Mouse (Mus musculus): ENCODE results near the gene Ston2. TPM values are rescaled to one million over a fixed set of nuclear protein-coding genes. Genes with fewer than 3 reads are reported as not detected.
A peak's percentile ranks its signal among the peaks of the same experiment; 100 is the strongest.
"Not testable (repeated sequence)": the region's sequence is repeated elsewhere in the genome, so short reads cannot be mapped to it uniquely, and the experiment has no call there.

Ston2 gene
- total RNA-seq, 4 experiments from 2014 or later, result 5.7 to 12.5 (median 10.1) TPM

DNA sequence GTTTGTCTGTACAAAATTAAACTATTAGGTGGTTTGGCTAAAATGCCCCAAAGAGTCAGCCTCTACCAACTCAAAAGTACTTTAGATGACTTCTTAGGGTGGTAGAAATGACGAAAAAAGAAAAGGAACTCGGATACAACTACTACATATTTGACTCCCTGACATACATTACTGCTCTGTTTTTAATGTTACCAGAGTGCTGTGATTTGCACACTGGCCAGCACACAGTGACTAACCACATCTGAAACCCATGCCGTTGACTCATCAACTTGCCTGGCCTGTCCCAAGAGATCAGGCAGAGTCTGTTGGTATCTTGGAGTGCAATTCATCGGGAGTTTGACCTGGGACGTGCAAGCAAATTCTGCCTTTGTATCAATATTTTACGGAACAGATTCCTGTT, 197.5 kb downstream of the Ston2 start:
- peak; percentile 35 for DNase-seq (ENCODE audit: low spot score)

DNA sequence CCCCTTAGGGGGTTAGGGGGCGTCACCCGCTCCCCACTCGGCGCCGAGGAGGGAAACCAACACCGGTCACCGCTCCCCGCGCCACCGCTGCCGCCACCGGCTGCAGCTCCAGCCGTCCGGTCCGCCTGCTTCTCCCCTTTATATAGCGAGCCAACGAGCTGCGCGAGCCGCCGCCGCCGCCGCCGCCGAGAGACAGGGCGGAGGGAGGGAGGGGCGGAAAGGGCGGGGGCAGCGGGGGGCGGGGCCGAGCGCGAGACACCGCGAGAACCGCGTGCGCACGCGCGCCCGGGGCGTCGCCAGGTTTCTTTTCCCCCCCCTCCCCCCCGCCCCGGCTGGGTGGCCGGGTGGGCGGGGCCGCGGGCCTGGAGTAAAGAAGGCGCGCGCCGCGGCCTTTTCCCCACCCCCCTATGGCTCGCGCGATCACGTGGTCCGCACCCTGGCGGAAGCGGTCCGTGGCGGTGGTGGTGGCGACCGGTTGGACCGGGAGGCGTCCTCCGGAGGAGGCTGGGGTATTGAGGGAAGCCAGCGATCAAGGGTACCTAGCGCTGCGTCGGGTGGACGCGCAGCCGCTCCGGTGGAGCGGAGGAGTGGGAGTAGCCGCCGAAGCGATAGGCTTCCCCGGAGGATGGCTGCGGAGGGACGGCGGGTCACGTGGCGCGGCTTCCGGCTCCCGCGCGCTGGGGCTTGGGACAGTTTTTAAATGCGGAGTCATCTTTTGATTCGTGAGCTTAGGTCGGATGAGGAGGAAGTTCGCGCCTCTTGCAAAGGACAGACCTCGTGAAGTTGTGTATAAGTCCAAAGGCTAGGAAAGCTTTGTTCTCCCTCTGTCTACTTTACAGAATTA, 198.1 kb downstream of the Ston2 start, which contains the start of gene Gtf2a1:
Gtf2a1 (minus strand) TSS at position 641 of the 844 bp plus-strand sequence.
- DNase-seq (ENCODE audit: low spot score), result peak; percentile 92

DNA sequence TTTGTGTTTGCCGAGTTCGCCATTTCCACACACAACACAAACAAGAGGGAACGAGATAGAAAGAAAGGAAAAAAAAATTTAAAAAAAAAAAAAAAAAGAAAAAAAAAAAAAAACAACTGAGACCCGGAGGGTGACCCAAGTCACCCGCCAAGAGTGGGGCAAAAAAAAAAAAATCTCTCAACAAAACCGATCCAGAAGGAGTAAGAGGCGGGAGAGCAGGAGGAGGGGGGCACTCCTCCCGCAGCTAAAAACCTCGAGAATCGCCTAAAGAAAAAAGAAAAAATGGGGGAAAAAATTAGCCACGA, 198.7 kb downstream of the Ston2 start:
- DNase-seq (ENCODE audit: low spot score), result no peak

DNA sequence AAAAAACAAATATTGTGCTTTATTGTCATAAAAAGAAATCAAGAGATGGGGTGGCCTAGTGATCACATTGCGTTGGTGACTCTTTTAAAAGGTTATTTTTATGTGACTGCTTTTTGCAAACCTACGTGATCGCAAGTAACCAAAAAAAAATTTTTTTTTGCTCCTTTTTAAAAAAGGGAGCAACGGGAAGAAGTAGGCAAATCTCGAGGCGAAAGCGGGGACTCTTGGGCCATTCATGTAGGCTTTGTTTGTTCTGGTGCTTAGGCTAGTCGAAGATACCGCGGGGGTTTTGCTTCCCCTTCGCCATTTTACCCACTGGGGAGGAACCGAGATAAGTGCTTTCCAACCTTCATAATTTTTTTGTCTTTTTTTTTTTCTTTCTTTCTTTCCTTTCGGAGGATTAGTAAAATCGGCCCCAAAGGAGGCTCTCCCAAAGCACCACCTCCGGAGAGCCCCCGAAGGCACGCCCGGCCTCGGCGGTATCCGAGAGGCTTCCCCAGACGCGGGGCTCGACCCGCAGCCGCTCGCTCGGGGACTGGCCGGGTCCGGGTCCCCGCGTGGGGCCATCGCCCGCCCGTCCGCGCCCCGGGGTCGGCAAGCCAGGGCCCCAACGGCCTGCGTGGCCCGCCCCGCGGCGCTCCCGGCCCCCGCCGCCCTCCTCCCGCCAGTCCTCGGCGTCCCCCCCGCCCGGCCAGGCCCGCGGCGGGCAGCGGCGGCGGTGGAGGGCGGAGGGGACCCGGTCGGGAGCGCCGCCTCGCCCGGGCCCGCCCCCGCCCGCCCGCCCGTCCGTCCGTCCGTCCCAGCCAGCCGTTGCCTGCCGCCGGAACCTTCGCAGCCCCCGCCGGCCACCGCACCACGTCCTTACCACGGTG, 199.3 kb downstream of the Ston2 start:
- DNase-seq (ENCODE audit: low spot score), result peak; percentile 40

DNA sequence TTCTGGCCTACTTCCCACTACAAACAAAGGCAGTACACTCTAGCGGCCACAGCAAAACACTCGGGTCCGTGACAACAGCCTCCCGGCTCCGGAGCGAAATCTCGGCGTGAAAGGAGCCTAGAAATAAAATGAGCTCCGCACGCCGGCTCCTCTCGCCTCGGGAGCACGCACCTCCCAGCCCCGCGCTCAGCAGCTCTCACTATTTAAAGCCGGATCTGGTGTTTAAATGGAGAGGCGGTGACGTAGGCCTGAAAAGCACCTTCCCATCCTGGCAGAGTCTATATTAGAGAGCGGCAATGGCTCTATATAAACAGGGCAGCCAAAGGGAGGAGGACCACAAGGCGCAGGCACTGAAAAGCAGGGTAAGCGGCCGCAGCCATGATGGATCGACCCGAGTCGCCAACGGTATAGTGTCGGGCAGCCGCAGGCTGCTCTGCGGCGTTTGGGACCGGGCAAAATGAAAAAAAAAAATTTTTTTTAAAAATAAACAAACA, 200.0 kb downstream of the Ston2 start:
- DNase-seq (ENCODE audit: low spot score), result peak; percentile 96

DNA sequence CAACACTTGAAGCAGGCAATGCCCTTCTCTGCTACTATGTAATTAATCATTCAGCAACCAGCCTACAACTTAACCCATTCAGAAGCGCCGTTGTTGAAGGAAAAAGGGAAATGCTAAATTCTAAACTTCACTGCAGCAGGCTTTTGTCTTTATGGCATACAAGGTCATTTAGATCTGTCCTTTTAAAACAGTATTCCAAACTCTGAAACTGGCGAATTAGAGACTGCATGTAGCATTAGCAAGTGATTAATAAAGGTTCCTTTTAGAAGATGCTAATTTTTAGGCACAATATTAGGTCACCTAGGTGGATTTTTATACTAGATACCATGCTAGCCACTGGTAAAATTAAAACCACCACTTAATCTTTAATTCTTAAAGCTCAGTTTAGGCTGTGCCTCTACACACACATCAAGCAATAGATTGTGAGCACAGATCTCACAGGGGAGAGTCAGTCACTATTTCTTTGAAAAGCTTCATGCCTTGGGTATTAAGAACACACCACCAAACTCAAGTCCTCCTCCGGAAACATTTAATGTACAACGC, 200.6 kb downstream of the Ston2 start:
- DNase-seq (ENCODE audit: low spot score), result no peak

DNA sequence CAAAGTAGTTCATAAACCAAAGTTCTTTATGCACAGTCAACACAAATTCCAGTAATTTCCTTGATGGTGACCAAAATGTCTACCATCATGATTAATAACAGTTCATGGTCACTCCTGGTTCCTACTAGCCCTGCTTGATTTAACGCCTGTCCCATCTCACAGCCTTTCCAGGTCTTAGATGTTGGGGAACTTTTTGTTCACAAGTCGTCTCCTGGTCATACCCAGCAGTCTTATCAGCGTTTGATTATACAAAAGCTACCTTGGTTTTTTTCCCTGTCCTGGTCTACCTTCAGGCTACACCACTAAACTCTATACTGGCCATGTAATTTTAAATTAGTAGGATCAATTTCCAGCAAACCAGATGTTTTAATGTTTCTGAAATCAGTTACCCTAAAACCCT, 201.1 kb downstream of the Ston2 start:
- DNase-seq (ENCODE audit: low spot score), result no peak

DNA sequence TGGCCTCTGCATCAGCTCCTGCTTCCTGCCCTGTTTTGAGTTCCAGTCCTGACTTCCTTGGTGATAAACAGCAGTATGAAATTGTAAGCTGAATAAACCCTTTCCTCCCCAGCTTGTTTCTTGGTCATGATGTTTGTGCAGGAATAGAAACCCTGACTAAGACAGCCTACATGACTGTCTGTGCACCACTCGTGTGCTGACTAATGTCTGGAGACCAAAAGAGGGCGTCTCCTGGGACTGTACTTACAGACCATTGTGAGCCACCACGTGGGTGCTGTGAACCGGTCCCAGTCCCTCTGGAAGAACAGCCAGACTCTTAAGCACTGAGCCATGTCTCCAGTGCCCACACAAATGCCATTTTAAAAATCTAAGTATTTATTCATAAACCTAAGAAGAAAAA, 202.4 kb downstream of the Ston2 start:
- not testable (repeated sequence) for DNase-seq (ENCODE audit: low spot score)

DNA sequence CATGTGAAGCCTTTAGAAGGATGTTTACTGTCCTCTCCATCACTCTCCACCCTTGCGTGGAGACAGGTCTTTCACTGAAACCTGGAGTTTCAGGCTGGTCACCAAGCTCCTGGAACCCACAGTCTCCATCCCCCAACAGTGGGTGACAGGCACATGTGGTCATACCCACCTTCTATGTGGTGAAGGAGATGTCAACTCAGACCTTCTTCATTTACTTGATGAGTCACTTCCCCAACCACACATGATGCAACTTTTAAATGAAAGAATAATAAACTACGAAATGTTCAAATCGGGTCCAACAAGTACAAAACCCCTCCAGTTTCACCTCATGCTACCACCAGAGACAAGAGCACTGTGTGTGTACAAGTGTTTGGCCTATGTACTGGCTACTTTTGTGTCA, 203.0 kb downstream of the Ston2 start:
- DNase-seq (ENCODE audit: low spot score), result no peak

DNA sequence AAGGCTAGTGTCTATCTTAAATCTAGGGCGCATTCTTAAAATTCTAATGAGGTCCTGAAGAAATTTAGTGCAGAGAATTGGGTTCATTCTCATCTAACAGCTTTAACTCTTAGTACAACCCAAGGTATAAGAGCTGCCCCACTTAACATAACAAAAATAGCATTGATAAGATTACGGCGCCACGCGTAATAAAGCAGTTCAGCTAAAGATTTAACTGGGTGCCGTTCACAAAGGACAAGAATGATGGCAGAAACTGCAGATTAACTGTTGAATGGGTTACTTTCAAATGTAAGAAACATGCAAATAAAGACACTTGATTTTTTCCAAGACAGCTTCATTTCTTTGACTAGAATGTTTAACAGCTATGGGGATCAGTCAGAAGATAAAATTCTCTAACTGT, 204.8 kb downstream of the Ston2 start:
- no peak for DNase-seq (ENCODE audit: low spot score)

Small RNA genes lying within 50 kb of the gene (microRNA-seq; reads per million reads assigned to microRNA genes)
- not detected for gene Gm22015

Other genes with a start within 250 kb of the Ston2 start
- gene Gtf2a1, start 197.9 kb downstream of the Ston2 start, total RNA-seq (2022), result 10 to 100 TPM; 24.5 to 31.5 (median 28.2) TPM
- gene Sel1l, start 60.8 kb upstream of the Ston2 start, total RNA-seq (2022), result 10 to 100 TPM; 62.6 to 82.8 (median 69.1) TPM

Measured in heart, adult 8-10 months (tissue).